Mouse (Mus musculus): ENCODE results near the gene Rarg. TPM values are rescaled to one million over a fixed set of nuclear protein-coding genes. Genes with fewer than 3 reads are reported as not detected.

Rarg gene
- 2.4 and 2.5 TPM in 2 replicates for polyA plus RNA-seq (2015; fragmentation: Nextera tagmentation; extraction: Ambion mirVana)

- H3K9me3 ChIP-seq (replicated peaks; ENCODE audit: control insufficient read depth, low read length) = no peaks in the 10 kb centered on the region
- peak within 1 kb of the TSS; percentile 56 for H3K4me3 ChIP-seq (ENCODE audit: low read depth, low read length)
- H3K4me1 ChIP-seq (ENCODE audit: control insufficient read depth, low read depth, low read length) = peaks cover 8% of the 10 kb centered on the region
- H3K27me3 ChIP-seq (ENCODE audit: control insufficient read depth, insufficient read depth, low read depth, low read length) = peaks cover 68% of the 10 kb centered on the region
- peak within 1 kb of the TSS; percentile 31; the same call in 1 of the 2 replicates for H3K9ac ChIP-seq (ENCODE audit: low read depth, low read length)
- 1% methylated on average over 41 of the region's 46 CpGs for WGBS (ENCODE audit: insufficient replicate concordance)
- H3K4me2 ChIP-seq (ENCODE audit: low read depth, low read length) = peak within 1 kb of the TSS; percentile 75
- 0 out of 2 replicates have a peak, but pooled peaks have one; percentile 24 for ATAC-seq (ENCODE audit: low read depth)
- H3K36me3 ChIP-seq (ENCODE audit: control insufficient read depth, insufficient read depth) = no peaks in the 10 kb centered on the region
- no peak within 1 kb of the TSS for H3K27ac ChIP-seq (ENCODE audit: low read length)
Measured at GRCm38 (mm10) chr15:102257202-102258075, at the start of gene Rarg. Gene Rarg, minus strand, starts transcription at chr15:102257517.

GRCm38 (mm10) chr15:102302542-102302941 is 45.2 kb upstream of the Rarg start:
- no peak overlapping the region for H3K27ac ChIP-seq (ENCODE audit: low read length)
- no peak overlapping the region for H3K9ac ChIP-seq (ENCODE audit: low read depth, low read length)
- ATAC-seq (ENCODE audit: low read depth) = no peak
- no peaks in the 10 kb centered on the region for H3K27me3 ChIP-seq (ENCODE audit: control insufficient read depth, insufficient read depth, low read depth, low read length)
- no peak overlapping the region for H3K4me2 ChIP-seq (ENCODE audit: low read depth, low read length)
- peaks cover 74% of the 10 kb centered on the region for H3K36me3 ChIP-seq (ENCODE audit: control insufficient read depth, insufficient read depth)
- no peaks in the 10 kb centered on the region for H3K9me3 ChIP-seq (replicated peaks; ENCODE audit: control insufficient read depth, low read length)
- WGBS (ENCODE audit: insufficient replicate concordance) = 85% methylated on average over 6 of the region's 6 CpGs
- H3K4me3 ChIP-seq (ENCODE audit: low read depth, low read length) = no peak overlapping the region
- no peaks in the 10 kb centered on the region; the same call in 1 of the 2 replicates for H3K4me1 ChIP-seq (ENCODE audit: control insufficient read depth, low read depth, low read length)

- peak overlapping the region; percentile 75 for H3K4me2 ChIP-seq (ENCODE audit: low read depth, low read length)
- no peaks in the 10 kb centered on the region for H3K9me3 ChIP-seq (replicated peaks; ENCODE audit: control insufficient read depth, low read length)
- 2% methylated on average over 24 of the region's 24 CpGs for WGBS (ENCODE audit: insufficient replicate concordance)
- H3K4me3 ChIP-seq (ENCODE audit: low read depth, low read length) = peak overlapping the region; percentile 93
- peaks cover 8% of the 10 kb centered on the region for H3K4me1 ChIP-seq (ENCODE audit: control insufficient read depth, low read depth, low read length)
- peaks cover 29% of the 10 kb centered on the region for H3K36me3 ChIP-seq (ENCODE audit: control insufficient read depth, insufficient read depth)
- H3K27me3 ChIP-seq (ENCODE audit: control insufficient read depth, insufficient read depth, low read depth, low read length) = no peaks in the 10 kb centered on the region
- peak overlapping the region; percentile 78 for H3K27ac ChIP-seq (ENCODE audit: low read length)
- no peak for ATAC-seq (ENCODE audit: low read depth)
- H3K9ac ChIP-seq (ENCODE audit: low read depth, low read length) = peak overlapping the region; percentile 89
Measured at GRCm38 (mm10) chr15:102296368-102297006, 39.2 kb upstream of the Rarg start.

GRCm38 (mm10) chr15:102295633-102296367 is 38.5 kb upstream of the Rarg start, which contains the start of gene Espl1:
Gene Espl1, plus strand, starts transcription at chr15:102296266.
- H3K27ac ChIP-seq (ENCODE audit: low read length) = peak within 1 kb of the TSS; percentile 78
- ATAC-seq (ENCODE audit: low read depth) = peak; percentile 99
- H3K4me1 ChIP-seq (ENCODE audit: control insufficient read depth, low read depth, low read length) = peaks cover 8% of the 10 kb centered on the region
- no peaks in the 10 kb centered on the region for H3K9me3 ChIP-seq (replicated peaks; ENCODE audit: control insufficient read depth, low read length)
- peak within 1 kb of the TSS; percentile 93 for H3K4me3 ChIP-seq (ENCODE audit: low read depth, low read length)
- WGBS (ENCODE audit: insufficient replicate concordance) = 5% methylated on average over 25 of the region's 25 CpGs
- H3K27me3 ChIP-seq (ENCODE audit: control insufficient read depth, insufficient read depth, low read depth, low read length) = no peaks in the 10 kb centered on the region
- H3K36me3 ChIP-seq (ENCODE audit: control insufficient read depth, insufficient read depth) = peaks cover 23% of the 10 kb centered on the region
- peak within 1 kb of the TSS; percentile 75 for H3K4me2 ChIP-seq (ENCODE audit: low read depth, low read length)
- peak within 1 kb of the TSS; percentile 89 for H3K9ac ChIP-seq (ENCODE audit: low read depth, low read length)

- Histone ChIP-seq H3K4me3 (ENCODE audit: low read depth, low read length) (no peak overlapping the region), H3K4me1 (ENCODE audit: control insufficient read depth, low read depth, low read length) (peaks cover 8% of the 10 kb centered on the region), H3K9ac (ENCODE audit: low read depth, low read length) (no peak overlapping the region), H3K36me3 (ENCODE audit: control insufficient read depth, insufficient read depth) (no peaks in the 10 kb centered on the region), H3K27me3 (ENCODE audit: control insufficient read depth, insufficient read depth, low read depth, low read length) (no peaks in the 10 kb centered on the region), H3K9me3 (replicated peaks; ENCODE audit: control insufficient read depth, low read length) (no peaks in the 10 kb centered on the region), H3K27ac (ENCODE audit: low read length) (no peak overlapping the region), H3K4me2 (ENCODE audit: low read depth, low read length) (no peak overlapping the region)
- ATAC-seq (ENCODE audit: low read depth) = no peak
Measured at GRCm38 (mm10) chr15:102287395-102287794, 30.1 kb upstream of the Rarg start.

GRCm38 (mm10) chr15:102283648-102284047 is 26.3 kb upstream of the Rarg start:
- H3K9ac ChIP-seq (ENCODE audit: low read depth, low read length) = no peak overlapping the region
- H3K27me3 ChIP-seq (ENCODE audit: control insufficient read depth, insufficient read depth, low read depth, low read length) = no peaks in the 10 kb centered on the region
- no peak overlapping the region for H3K4me3 ChIP-seq (ENCODE audit: low read depth, low read length)
- H3K36me3 ChIP-seq (ENCODE audit: control insufficient read depth, insufficient read depth) = no peaks in the 10 kb centered on the region; the same call in 1 of the 2 replicates
- H3K4me2 ChIP-seq (ENCODE audit: low read depth, low read length) = no peak overlapping the region
- peaks cover 31% of the 10 kb centered on the region for H3K4me1 ChIP-seq (ENCODE audit: control insufficient read depth, low read depth, low read length)
- WGBS (ENCODE audit: insufficient replicate concordance) = 19% methylated on average over 3 of the region's 3 CpGs
- no peak overlapping the region for H3K27ac ChIP-seq (ENCODE audit: low read length)
- no peak for ATAC-seq (ENCODE audit: low read depth)
- no peaks in the 10 kb centered on the region for H3K9me3 ChIP-seq (replicated peaks; ENCODE audit: control insufficient read depth, low read length)

GRCm38 (mm10) chr15:102282463-102283292 is 25.4 kb upstream of the Rarg start:
- no peak for ATAC-seq (ENCODE audit: low read depth)
- Histone ChIP-seq H3K36me3 (ENCODE audit: control insufficient read depth, insufficient read depth) (no peaks in the 10 kb centered on the region; the same call in 1 of the 2 replicates), H3K4me1 (ENCODE audit: control insufficient read depth, low read depth, low read length) (peaks cover 33% of the 10 kb centered on the region), H3K4me2 (ENCODE audit: low read depth, low read length) (peak overlapping the region; percentile 38), H3K4me3 (ENCODE audit: low read depth, low read length) (0 out of 2 replicates have a peak overlapping the region, but pooled peaks have one; percentile 4), H3K27ac (ENCODE audit: low read length) (peak overlapping the region; percentile 50), H3K27me3 (ENCODE audit: control insufficient read depth, insufficient read depth, low read depth, low read length) (no peaks in the 10 kb centered on the region), H3K9me3 (replicated peaks; ENCODE audit: control insufficient read depth, low read length) (no peaks in the 10 kb centered on the region), H3K9ac (ENCODE audit: low read depth, low read length) (no peak overlapping the region; the same call in 1 of the 2 replicates)
- 32% methylated on average over 8 of the region's 8 CpGs for WGBS (ENCODE audit: insufficient replicate concordance)

- Histone ChIP-seq H3K4me1 (ENCODE audit: control insufficient read depth, low read depth, low read length) (peaks cover 33% of the 10 kb centered on the region), H3K27ac (ENCODE audit: low read length) (no peak overlapping the region), H3K27me3 (ENCODE audit: control insufficient read depth, insufficient read depth, low read depth, low read length) (no peaks in the 10 kb centered on the region), H3K4me3 (ENCODE audit: low read depth, low read length) (no peak overlapping the region; the same call in 1 of the 2 replicates), H3K9me3 (replicated peaks; ENCODE audit: control insufficient read depth, low read length) (no peaks in the 10 kb centered on the region), H3K36me3 (ENCODE audit: control insufficient read depth, insufficient read depth) (no peaks in the 10 kb centered on the region; the same call in 1 of the 2 replicates), H3K9ac (ENCODE audit: low read depth, low read length) (no peak overlapping the region; the same call in 1 of the 2 replicates), H3K4me2 (ENCODE audit: low read depth, low read length) (peak overlapping the region; percentile 90; the same call in 1 of the 2 replicates)
- ATAC-seq (ENCODE audit: low read depth) = no peak
- WGBS (ENCODE audit: insufficient replicate concordance) = 84% methylated on average over 19 of the region's 19 CpGs
Measured at GRCm38 (mm10) chr15:102280623-102281022, 23.3 kb upstream of the Rarg start.

Measured in liver, embryonic 16.5 days (tissue).